Mouse (Mus musculus) left cerebral cortex, postnatal 14 days (tissue): ENCODE data around the gene Nhs. TPM values are rescaled to one million over a fixed set of nuclear protein-coding genes. Genes with fewer than 3 reads are reported as not detected.

Experiments
- DNase-seq, 2 experiments: peaks; one replicate each; pipeline ENCODE4 v3.0.0; 2021 to 2022; ENCODE audit warnings: low spot score in 2 of 2, mixed read lengths in 1 of 2
- intact Hi-C: fragments of 180-260 bp; cut with DNase I; formaldehyde crosslinking; loops from one replicate; pipeline ENCODE4 v1.15.1; 2025
- long read RNA-seq, 2 experiments: library from polyadenylated mRNA; stranded (forward); transcript quantifications; one replicate each; pipeline ENCODE4 v2.0.0; 2021
- total RNA-seq, 2 experiments: library from RNA; stranded (reverse); gene quantifications; 2 replicates each; pipeline ENCODE4 v1.2.3; 2021

Nhs gene
- total RNA-seq = 1 to 10 TPM; 4.4 to 5.0 TPM
- long read RNA-seq, experiment 1 = 0 reads
- long read RNA-seq, experiment 2 = 0 reads

- intact Hi-C loops = loop anchor here (10.0 kb wide), 1 partner anchor 105 kb away; no protein-coding TSS in a partner anchor
- DNase-seq = peak; percentile 35 to 39
Observed at GRCm38 (mm10) chrX:162159637-162160611, at the start of gene Nhs. TSS of gene Nhs (minus strand) at chrX:162159730.

DNA sequence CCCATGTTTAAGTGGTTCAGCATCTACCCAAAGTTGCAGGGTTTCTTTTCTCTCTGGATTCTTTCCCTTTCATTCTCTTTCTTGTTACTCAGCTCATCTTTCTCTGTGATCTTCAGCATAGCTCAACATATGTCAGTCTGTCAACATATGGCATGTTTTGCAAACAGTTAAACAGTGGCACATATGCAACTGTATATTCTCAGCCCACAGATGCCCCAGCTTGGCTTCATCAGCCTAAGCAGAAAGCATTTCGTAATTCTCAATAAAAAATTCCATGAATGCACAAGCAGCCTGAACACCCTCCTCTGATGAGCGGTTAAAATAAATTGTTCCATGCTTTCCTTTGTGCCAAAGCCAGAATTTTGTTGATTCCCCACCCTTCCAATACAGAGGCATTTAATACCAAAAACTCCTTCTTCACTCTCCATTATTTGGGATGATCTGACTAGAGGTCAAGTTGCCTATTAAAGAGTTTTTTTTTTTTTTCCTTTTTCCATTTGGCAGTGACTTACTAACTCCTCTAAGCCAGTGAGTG lies 46.9 kb upstream of the Nhs start:
- intact Hi-C loops = no loop called here

DNA sequence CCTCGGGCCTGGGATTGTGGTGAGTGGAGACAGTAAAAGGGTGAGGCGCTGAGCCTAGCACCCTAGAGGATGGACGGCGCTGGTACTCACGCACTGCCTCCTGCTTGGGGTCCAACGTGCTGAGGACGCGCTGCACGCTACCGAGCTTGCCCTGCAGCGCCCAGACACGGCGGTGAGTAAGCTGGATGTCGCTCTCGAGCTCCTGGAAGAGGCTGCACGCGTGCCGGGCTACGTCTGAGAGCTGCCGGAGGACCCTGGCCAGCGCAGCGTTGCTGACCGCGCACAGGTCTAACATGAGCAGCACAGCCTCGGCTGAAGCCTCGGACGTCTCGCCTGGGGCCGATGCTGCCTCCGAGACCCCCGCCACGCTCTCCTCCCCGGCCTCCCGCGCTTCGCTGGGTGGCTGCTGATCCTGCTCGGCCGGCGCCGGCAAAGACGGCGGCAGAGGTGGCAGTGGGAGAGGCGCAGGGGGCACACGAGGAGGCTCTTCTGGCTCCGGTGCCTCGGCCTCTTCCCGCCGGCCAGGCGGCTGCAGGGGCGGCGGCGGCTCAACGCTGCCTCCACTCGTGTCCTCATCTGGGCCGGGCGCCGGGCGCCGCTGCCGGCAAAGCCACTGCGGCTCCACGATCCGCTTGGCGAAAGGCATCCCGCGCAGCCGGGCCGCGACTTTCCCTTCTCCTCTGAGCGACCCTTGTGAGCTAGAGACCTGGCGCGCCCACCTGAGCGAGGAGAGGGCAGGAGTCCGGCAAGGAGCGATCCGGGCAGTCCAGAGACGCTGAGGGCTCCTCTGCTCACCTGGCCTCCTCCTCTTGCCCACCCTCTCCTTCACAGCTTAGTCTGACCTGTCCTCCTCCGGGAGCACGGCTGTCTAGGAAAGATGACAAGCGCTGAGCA lies 540 bp downstream of the Nhs start:
- DNase-seq = peak; percentile 7 to 13

More for the DNA sequence above, 46.9 kb upstream of the Nhs start:
- no peak for DNase-seq

DNA sequence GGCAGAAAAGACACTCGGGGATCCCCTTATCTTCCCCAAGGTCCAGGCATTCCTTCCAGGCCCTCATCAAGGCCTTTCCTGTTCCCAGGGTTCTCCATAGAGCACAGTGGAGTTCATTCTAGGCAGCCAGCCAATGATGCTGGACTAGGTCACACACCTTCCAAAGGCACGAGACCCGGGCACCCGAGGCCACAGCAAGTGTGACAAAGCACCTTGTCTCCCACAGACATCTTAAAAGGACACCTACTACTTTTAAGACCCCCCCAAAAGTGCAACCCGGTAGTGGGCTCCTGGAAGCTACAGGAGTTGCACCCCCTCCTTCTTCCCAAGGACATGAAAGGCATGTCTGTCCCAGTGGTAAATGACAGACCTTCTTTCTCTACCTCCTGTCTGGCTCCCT lies 1.4 kb downstream of the Nhs start:
- no peak for DNase-seq
- intact Hi-C loops = no loop called here

More for the DNA sequence above, 540 bp downstream of the Nhs start:
- intact Hi-C loops = no loop called here

DNA sequence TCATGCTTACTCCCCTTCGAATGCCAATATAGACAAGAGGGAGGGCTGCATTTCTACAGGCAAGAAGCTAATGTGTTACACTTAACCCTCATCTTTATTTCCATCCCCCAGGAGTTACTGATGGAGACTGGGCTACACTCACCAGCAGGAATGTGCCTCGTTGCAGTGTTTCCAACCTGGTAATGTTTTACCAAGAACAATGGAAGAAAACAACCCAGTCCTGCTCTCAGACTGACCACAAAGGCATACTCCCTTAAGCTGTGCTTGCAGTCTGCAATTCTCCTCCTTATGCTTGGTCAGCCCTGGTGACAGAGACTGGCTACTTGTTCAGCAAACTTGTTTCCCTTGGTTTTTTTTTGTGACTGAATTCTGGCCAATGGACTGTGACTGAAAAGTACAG lies 21.7 kb downstream of the Nhs start:
- intact Hi-C loops = no loop called here
- no peak for DNase-seq

DNA sequence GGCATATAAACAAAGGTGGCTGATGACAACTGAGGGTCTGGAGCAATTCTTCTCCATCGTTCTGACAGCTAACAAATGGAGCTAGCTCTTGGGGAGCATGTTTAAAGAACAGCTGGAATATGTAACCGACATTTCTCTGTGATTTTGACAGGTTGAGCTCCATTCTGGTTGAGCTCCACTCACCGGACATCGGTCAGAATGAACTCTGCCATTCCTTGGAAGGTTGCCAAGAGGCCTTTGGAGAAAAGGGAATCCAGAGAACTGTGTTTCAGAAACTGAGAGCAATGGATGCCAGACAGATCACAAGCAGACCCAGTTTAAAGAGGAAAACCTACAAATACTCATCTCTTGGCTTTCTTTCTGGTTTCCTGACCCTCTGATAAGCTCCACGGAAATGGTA lies 46.3 kb downstream of the Nhs start:
- no peak for DNase-seq
- intact Hi-C loops = no loop called here

- intact Hi-C loops = no loop called here
- no peak for DNase-seq
Observed at GRCm38 (mm10) chrX:162102802-162103434, 56.6 kb downstream of the Nhs start.

GRCm38 (mm10) chrX:162098364-162098763 lies 61.2 kb downstream of the Nhs start:
- intact Hi-C loops = no loop called here
- DNase-seq = no peak

GRCm38 (mm10) chrX:162087291-162087690 lies 72.2 kb downstream of the Nhs start:
- peak; percentile 8 to 12 for DNase-seq
- intact Hi-C loops = no loop called here

- intact Hi-C loops = no loop called here
Observed at GRCm38 (mm10) chrX:162085897-162086200, 73.7 kb downstream of the Nhs start.

GRCm38 (mm10) chrX:162085062-162085896 lies 74.3 kb downstream of the Nhs start:
- peak in 1 of 2 experiments; percentile 6 for DNase-seq
- intact Hi-C loops = no loop called here

More at GRCm38 (mm10) chrX:162085897-162086200, 73.7 kb downstream of the Nhs start:
- peak; percentile 31 to 41 for DNase-seq

DNA sequence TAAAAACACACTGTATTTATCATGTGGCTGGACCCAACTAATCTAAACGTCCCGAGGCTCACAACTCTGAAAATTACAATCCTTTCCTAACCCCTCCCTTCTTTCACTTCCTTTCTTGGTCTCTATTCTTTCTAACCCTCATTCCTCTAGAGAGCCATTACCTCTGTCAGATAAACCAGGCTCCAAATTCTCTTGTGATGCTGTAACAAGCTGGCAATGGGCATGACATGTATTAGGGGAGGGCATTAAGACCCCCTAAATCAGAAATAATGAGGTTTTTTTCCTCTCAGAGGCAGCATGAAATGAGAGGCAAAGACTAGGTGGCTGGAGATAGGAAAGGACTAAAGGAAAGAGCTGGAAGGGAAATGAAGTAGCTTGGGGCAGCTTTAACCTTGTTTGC lies 96.4 kb downstream of the Nhs start:
- no peak for DNase-seq
- intact Hi-C loops = no loop called here

DNA sequence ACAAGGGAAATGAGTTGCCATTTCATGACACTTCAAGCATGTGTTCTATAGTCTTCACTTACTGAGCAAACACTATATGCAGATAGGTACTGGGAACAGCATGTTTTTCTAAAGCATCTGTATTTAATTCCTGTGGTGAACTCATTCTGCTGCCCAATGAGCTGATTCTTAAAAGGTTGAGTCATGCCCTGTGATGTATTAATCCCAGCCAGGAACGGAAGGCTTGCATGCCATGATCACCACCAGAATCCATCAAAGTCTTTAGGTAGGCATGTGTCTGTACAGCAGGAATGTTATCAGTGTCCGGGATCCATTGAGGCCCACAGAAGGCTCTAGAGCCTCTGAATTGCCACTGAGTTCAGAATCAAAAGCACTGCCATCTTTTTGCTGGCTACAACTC lies 103.9 kb downstream of the Nhs start:
- intact Hi-C loops = no loop called here
- no peak for DNase-seq

DNA sequence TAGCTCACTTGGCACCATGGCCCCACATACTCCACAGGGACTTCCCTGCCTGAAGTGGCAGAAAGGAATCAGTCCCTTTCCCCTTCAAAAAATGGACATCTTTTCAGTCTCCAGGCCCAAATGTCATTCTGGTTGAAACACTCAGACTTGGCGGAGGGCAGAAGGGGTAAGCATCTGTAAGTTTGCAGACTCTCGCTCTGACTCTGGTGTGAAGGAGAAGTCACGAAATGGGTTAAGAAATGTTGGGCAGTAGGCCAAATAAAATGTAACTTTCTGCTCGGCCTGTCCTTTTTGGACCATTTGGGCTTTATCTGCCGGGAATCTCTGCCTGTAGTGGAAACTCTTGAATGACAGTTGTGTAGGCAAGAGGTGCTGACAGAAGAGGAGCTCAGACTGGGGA lies 106.0 kb downstream of the Nhs start:
- no peak for DNase-seq
- intact Hi-C loops = no loop called here

DNA sequence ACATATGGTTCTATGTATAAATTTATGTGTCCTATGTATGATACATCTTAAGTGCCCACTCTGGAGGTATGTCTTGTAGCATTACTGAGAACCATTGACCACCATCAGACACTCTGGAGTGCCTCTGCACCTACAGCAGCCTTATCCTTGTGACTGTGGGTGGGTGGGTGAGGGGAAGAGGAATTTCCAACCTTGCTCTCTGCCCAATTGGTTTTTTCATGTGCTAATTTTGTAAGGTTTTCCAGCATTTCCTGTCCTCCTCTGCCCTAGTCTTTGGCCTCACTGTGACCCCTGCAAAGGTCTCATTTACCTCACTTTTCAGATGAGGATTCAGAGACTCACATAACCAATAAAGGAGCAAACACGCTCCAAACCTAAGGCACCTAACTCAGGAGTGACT lies 107.0 kb downstream of the Nhs start:
- DNase-seq = no peak
- intact Hi-C loops = no loop called here

DNA sequence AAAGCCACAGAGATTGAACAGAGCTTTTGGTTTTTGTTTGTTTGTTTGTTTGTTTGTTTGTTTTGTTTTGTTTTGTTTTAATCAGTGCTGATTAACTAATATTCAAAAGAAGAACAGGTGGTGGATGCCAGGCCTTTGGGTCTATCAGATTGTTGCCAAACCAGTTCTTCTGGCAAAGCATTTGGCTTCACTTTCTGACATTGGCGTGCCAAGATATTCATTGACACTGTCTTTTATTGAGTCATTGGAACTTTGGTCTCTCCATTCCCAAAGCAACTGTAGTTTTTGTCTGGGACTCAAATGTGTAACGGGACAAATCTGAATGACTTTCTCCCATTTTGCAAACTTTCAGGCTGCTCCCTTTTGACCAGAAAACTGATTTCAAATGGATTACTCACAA lies 109.9 kb downstream of the Nhs start:
- intact Hi-C loops = no loop called here
- DNase-seq = no peak

DNA sequence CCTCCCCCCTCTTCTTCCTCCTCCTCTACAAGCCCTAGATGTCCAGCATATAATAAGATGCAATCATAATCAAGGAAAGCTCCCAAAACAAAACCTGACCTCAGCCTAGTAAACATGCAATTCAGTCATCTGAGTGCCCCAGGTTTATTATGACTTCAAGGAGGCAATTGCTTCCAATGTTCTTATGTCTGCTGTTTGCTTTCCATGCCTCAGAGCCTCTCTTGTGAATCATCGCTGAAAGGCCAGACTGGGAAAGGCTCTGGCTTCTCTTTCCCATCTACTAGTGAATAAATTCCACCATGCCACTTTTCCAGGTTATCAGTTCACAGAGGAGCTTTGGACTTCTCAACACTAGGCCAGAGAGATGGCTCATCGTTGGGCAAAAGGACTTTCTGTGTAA lies 114.0 kb downstream of the Nhs start:
- intact Hi-C loops = no loop called here
- no peak for DNase-seq

DNA sequence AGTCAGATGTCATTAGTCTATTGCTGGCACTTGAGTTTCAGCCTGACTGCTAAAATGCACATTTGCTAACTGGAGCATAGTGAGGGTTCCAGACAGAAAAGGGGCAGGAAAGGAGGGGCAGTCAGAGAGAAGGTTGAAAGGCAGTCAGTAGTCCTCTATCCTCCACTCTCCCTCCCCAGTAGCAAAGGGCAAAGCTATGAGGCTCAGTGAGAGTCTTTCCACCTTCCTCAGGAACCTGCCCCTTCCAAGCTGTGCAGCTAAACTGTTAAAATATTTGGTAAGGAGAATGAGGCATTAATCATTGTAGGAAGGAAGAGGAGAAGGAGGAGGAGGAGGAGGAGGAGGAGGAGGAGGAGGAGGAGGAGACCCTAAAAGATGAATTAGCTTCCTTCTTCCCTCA lies 115.4 kb downstream of the Nhs start:
- intact Hi-C loops = no loop called here
- no peak for DNase-seq
